Mouse (Mus musculus): Measurements from ENCODE around the gene Ank3. TPM values are rescaled to one million over a fixed set of nuclear protein-coding genes. Genes with fewer than 3 reads are reported as not detected.

The Ank3 gene
- total RNA-seq, 1 experiment from 2014 or later, result 1.6 TPM

GRCm38 (mm10) chr10:70015201-70015600 lies 616.6 kb downstream of the Ank3 start:
- no peak for ATAC-seq (ENCODE audit: extremely low read depth, insufficient number of reproducible peaks, low FRiP score, poor library complexity, severe bottlenecking)

DNA sequence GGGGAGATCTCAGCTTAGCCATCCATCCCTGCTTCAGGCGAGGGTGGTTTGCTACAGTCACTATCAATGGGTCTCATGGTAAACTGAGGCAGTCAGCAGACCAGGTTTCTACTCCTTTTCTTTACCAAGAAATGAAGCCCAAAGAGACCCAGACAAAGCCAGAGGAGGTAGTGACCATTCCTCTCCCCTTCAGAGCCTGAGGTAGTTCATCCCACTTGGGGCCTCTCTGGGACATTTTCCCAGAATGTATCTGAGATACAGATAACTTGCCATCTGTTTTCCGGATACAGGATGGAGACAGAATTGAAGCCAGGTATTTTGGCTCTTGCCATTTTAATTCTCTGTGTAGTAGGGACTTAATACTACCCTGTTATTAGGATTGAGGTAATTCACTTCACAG lies 620.1 kb downstream of the Ank3 start:
- ATAC-seq (ENCODE audit: extremely low read depth, insufficient number of reproducible peaks, low FRiP score, poor library complexity, severe bottlenecking), result no peak

- 0 out of 2 replicates have a peak, but pooled peaks have one; percentile 39 for ATAC-seq (ENCODE audit: extremely low read depth, insufficient number of reproducible peaks, low FRiP score, poor library complexity, severe bottlenecking)
Observed at GRCm38 (mm10) chr10:70021667-70022066, 623.1 kb downstream of the Ank3 start.

DNA sequence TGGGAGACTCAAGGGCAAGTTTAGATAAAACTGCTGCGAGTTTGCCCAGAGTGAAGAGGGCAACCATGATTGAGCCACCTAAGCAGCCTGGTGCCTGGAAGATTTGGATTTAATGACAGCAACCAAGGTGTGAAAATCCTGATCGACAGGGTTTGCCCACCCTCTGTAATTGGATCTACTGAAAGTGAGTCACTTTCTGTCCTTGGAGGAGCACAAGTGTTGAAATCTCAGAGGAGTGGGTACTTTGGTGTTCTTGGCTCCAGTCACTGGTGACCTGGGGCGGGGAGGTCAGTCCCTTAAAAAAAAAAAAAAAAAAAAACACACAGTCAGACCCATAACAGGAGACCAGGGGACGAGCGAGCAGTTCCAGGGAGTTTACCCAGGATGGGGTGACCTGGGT lies 624.0 kb downstream of the Ank3 start:
- no peak for ATAC-seq (ENCODE audit: extremely low read depth, insufficient number of reproducible peaks, low FRiP score, poor library complexity, severe bottlenecking)

DNA sequence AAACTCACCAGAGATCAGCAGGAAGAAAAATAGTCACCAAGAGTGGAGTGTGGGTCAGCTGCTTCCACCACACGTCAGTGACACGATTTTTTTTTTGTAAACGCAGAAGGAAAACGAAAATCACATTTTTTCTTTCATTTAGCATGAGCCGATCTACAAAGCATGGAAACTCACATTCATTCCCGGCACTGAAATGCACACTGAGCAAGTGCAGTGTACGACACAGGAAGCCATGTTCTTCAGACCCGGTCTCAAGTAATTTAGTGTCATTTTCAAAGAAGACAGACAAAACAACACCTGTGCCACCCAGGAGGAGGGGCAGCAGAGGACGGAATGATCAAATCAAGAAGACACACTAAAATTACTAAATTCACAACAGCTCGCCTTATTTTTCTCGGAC lies 625.3 kb downstream of the Ank3 start:
- no peak for ATAC-seq (ENCODE audit: extremely low read depth, insufficient number of reproducible peaks, low FRiP score, poor library complexity, severe bottlenecking)

GRCm38 (mm10) chr10:70031942-70032341 lies 633.4 kb downstream of the Ank3 start:
- no peak for ATAC-seq (ENCODE audit: extremely low read depth, insufficient number of reproducible peaks, low FRiP score, poor library complexity, severe bottlenecking)

- ATAC-seq (ENCODE audit: extremely low read depth, insufficient number of reproducible peaks, low FRiP score, poor library complexity, severe bottlenecking), result peak; percentile 34; the same call in 1 of the 2 replicates
Observed at GRCm38 (mm10) chr10:70032982-70033381, 634.4 kb downstream of the Ank3 start.

DNA sequence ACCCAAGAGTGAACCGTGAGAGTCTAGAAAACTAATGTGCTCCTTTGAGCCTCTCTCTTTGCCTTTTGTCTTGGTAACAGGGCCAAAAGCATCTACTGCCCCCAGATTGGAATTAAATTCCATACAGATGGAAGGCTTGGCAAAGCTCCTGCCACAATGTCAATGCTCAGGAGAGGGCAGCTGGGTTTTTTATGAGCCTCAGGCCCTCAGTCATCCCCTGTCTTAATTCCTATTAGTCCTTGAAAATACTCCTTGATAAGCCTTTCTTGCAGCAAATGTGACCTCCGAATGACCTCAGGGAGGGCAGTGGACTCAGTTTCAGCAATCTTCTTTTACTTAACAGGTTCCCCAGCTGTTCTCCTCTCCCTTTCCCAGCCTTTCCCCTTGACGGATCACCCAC lies 635.3 kb downstream of the Ank3 start:
- no peak for ATAC-seq (ENCODE audit: extremely low read depth, insufficient number of reproducible peaks, low FRiP score, poor library complexity, severe bottlenecking)

GRCm38 (mm10) chr10:70039871-70040291 lies 641.3 kb downstream of the Ank3 start:
- ATAC-seq (ENCODE audit: extremely low read depth, insufficient number of reproducible peaks, low FRiP score, poor library complexity, severe bottlenecking), result peak; percentile 80

DNA sequence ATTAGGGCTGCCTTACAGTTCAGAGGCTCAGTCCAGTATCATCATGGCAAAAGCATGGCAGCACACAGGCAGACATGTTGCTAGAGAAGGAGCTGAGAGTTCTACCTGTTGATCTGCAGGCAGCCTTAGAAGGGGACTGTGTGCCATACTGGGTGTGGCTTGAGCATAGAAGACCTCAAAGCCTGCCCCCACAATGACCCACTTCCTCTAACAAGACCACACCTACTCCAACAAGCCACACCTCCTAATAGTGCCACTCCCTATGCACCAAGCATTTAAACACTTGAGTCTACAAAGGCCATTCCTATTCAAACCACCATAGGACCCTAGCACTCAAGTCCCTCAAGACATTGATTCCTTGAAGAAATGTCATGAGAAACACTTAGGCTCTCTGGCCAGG lies 643.0 kb downstream of the Ank3 start:
- no peak for ATAC-seq (ENCODE audit: extremely low read depth, insufficient number of reproducible peaks, low FRiP score, poor library complexity, severe bottlenecking)

- no peak for ATAC-seq (ENCODE audit: extremely low read depth, insufficient number of reproducible peaks, low FRiP score, poor library complexity, severe bottlenecking)
Observed at GRCm38 (mm10) chr10:70045722-70046121, 647.1 kb downstream of the Ank3 start.

DNA sequence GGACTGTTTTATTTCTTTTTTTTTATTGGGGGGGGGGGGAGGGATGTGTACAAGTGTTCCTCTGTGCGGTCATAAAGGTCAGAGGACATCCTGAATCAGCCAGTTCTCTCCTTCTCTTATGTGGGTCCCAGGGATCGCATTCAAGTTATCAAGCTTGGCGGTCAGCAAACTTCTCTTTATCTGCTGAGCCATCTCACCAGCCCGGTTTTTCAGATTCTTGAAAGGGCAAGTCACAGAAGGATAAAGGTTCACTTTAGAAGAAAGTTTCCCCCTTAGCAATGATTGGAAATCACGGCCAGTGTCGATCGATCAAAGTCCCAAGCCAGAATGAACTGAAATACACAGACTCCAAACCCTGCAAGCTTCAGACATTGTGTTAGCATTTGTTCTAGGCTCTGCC lies 651.2 kb downstream of the Ank3 start:
- no peak for ATAC-seq (ENCODE audit: extremely low read depth, insufficient number of reproducible peaks, low FRiP score, poor library complexity, severe bottlenecking)

DNA sequence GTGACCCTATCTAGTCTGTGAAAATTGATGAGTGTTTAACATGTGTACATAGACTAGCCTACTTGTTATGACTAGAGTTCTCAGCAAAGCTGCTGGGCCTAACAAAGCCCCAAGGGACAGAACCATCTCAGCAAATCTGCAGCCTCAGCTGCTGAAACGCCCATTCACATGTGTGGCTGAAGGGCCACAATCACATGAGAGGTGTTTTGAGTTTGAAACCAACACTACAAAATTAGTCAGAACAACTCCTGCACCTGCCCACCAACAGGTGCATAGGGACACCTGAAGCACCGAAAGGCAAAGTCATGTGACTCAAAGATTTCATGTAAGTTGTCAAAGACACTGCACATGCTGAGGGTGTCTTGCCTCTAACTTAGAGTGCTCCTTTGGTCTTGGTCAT lies 656.7 kb downstream of the Ank3 start:
- ATAC-seq (ENCODE audit: extremely low read depth, insufficient number of reproducible peaks, low FRiP score, poor library complexity, severe bottlenecking), result no peak

- no peak for ATAC-seq (ENCODE audit: extremely low read depth, insufficient number of reproducible peaks, low FRiP score, poor library complexity, severe bottlenecking)
Observed at GRCm38 (mm10) chr10:70057064-70057463, 658.5 kb downstream of the Ank3 start.

- no peak for ATAC-seq (ENCODE audit: extremely low read depth, insufficient number of reproducible peaks, low FRiP score, poor library complexity, severe bottlenecking)
Observed at GRCm38 (mm10) chr10:70060021-70060688, 661.6 kb downstream of the Ank3 start.

GRCm38 (mm10) chr10:70060689-70061081 lies 662.1 kb downstream of the Ank3 start:
- ATAC-seq (ENCODE audit: extremely low read depth, insufficient number of reproducible peaks, low FRiP score, poor library complexity, severe bottlenecking), result no peak

DNA sequence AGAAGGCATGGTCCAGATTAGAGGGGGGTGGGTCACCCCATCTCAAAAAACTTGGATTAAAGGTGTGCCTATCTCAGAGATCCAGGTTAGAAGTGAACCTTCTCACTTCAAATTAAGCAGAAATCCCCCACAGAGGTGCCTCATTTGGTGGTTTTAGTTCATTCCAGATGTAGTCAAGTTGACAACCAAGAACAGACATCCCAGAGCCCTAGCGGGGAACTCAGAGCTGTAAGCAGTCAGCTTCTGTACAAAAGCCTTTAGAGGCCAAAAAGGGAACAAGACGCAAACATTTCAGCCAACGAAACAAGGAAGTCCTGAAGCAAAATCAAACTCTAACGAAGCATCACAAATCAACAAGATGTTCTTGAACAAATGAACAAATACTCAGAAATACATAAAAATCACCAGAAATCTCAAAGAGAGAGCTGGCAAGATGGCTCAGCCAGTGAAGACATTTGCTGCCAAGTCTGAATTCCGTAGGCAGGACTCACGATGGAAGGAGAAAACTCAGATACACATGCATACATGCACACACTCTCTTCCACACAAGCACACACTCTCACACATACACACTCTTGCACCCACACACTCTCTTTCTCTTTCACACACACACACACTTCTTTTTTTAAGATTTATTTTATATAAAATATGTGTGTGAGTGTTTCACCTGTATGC lies 665.4 kb downstream of the Ank3 start:
- 0 out of 2 replicates have a peak, but pooled peaks have one; percentile 23 for ATAC-seq (ENCODE audit: extremely low read depth, insufficient number of reproducible peaks, low FRiP score, poor library complexity, severe bottlenecking)

- no peak for ATAC-seq (ENCODE audit: extremely low read depth, insufficient number of reproducible peaks, low FRiP score, poor library complexity, severe bottlenecking)
Observed at GRCm38 (mm10) chr10:70065191-70065590, 666.6 kb downstream of the Ank3 start.

- ATAC-seq (ENCODE audit: extremely low read depth, insufficient number of reproducible peaks, low FRiP score, poor library complexity, severe bottlenecking), result no peak
Observed at GRCm38 (mm10) chr10:70066497-70067168, 668.1 kb downstream of the Ank3 start.

Data from neutrophil, adult 5-6 weeks (primary cell).